Mouse (Mus musculus): ENCODE measurements around the gene Tor1a. TPM values are rescaled to one million over a fixed set of nuclear protein-coding genes. Genes with fewer than 3 reads are reported as not detected.
A peak's percentile ranks its signal among the peaks of the same experiment; 100 is the strongest.
"Not testable (repeated sequence)": the region's sequence is repeated elsewhere in the genome, so short reads cannot be mapped to it uniquely, and the experiment has no call there.

Gene Tor1a
- total RNA-seq, 2 experiments from 2014 or later: 44.5 to 44.7 TPM

GRCm38 (mm10) chr2:30959856-30960255 is 7.9 kb downstream of the Tor1a start:
- no peak for DNase-seq (ENCODE audit: extremely low spot score in 1 of 2, low spot score in 2 of 2)
- intact Hi-C loops (cut with DNase I): no loop called here

DNA sequence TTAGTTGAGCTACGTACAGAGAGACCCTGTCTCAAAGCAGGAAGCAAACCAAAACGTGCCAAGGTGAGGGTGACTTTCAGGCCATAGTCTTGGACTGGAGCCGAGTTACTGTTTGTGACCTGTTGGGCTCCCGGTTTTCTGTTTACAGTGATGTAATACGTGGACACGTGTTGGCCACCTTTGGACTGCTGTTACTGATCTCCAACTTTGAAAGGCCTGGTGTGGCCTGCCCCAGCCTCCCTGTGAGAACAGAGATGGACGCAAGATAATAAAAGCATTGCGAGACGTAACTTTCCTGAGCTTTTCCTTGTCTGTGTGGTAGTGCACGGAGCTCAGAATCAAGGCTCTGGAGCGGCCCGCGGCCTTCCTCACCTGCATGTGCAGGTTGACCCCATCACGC is 9.0 kb downstream of the Tor1a start:
- intact Hi-C loops (cut with DNase I): no loop called here
- DNase-seq (ENCODE audit: extremely low spot score in 1 of 2, low spot score in 2 of 2): no peak

GRCm38 (mm10) chr2:30957511-30957910 is 10.2 kb downstream of the Tor1a start:
- intact Hi-C loops (cut with DNase I): no loop called here
- DNase-seq (ENCODE audit: extremely low spot score in 1 of 2, low spot score in 2 of 2): no peak

DNA sequence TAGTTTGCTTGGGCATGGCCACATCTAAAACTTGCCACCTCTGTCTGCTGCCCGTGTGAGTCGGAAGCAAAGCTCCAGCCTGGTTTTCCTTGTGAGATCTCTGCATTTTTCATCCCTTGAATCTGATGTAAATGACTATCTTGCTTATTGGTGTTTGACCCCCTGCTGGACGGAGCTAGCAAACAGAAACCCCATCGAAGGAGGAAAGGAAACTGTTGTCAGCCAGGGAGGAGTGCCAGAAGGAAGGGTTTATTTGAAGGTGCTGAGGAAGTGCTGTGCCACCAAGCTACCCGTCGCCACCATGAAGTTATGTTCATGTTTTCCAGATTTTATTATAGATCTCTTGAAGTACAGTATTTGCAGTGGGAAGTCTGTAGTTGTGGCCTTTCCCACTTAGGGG is 12.9 kb downstream of the Tor1a start:
- DNase-seq (ENCODE audit: extremely low spot score in 1 of 2, low spot score in 2 of 2): no peak
- intact Hi-C loops (cut with DNase I): no loop called here

- DNase-seq (ENCODE audit: extremely low spot score in 1 of 2, low spot score in 2 of 2): peak; percentile 90 to 91
- intact Hi-C loops (cut with DNase I): no loop called here
These were observed 14.8 kb downstream of the Tor1a start, which contains the start of gene Tor1b for GRCm38 (mm10) chr2:30952824-30953490. Gene Tor1b (plus strand): TSS chr2:30952959.

GRCm38 (mm10) chr2:30952457-30952823 is 15.3 kb downstream of the Tor1a start:
- intact Hi-C loops (cut with DNase I): no loop called here
- no peak for DNase-seq (ENCODE audit: extremely low spot score in 1 of 2, low spot score in 2 of 2)

GRCm38 (mm10) chr2:30942603-30943011 is 25.1 kb downstream of the Tor1a start:
- intact Hi-C loops (cut with DNase I): no loop called here
- DNase-seq (ENCODE audit: extremely low spot score in 1 of 2, low spot score in 2 of 2): peak; percentile 55 to 62

DNA sequence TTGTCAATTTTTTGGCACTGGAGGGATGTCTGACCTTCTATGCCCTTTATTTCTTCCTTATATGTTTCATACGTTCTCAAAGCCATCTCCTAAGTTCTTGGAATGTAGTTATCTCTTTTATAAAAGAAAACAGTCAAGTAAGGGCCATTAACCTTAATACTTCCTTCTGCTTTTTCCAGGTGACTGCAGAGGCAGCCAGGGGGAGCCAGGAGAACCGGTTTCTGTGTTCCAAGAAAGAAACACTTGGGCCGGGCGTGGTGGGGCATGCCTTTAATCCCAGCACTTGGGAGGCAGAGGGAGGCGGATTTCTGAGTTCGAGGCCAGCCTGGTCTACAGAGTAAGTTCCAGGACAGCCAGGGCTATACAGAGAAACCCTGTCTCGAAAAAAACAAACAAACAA is 25.6 kb downstream of the Tor1a start:
- DNase-seq (ENCODE audit: extremely low spot score in 1 of 2, low spot score in 2 of 2); intact Hi-C loops (cut with DNase I): not testable (repeated sequence)

DNA sequence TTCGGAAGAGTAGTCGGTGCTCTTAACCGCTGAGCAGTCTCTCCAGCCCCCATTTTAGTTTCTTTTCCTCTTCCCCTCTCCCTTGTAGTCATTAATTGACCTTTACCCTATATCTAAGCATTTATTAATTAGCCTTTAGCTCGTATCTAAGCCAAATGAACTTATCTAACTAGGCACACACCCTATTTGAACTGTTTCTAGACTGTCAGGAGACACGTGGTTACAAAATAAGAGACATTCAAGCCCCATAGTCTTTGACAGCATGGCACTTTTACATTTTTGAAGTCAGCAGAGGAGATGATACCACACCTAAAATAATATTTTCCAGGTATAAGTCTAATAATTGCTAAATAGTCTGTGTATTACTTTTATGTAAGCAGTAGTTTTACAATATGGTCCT is 26.1 kb downstream of the Tor1a start:
- no peak for DNase-seq (ENCODE audit: extremely low spot score in 1 of 2, low spot score in 2 of 2)
- intact Hi-C loops (cut with DNase I): no loop called here

GRCm38 (mm10) chr2:30938574-30938991 is 29.1 kb downstream of the Tor1a start:
- intact Hi-C loops (cut with DNase I): no loop called here

DNA sequence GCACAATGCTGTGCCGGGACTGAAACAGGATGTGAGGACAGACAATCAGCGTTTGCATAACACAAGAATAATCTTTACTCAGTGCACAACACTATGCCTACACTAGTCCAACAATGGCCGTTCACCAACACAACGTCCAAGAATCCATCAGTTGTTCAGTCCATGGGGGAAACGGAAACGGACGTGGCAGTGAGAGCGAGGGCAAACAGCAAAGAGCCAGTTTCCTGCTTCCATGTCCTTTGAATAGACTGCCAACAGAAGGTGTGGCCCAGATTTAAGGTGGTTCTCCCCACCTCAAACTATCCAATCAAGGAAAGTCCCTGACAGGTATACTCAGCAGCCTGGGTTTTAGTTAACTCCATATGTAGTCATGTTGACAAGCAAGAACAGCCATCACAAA is 30.0 kb downstream of the Tor1a start:
- intact Hi-C loops (cut with DNase I): no loop called here

More at GRCm38 (mm10) chr2:30938574-30938991, 29.1 kb downstream of the Tor1a start:
- DNase-seq (ENCODE audit: extremely low spot score in 1 of 2, low spot score in 2 of 2): no peak

GRCm38 (mm10) chr2:30936808-30937207 is 30.9 kb downstream of the Tor1a start:
- no peak for DNase-seq (ENCODE audit: extremely low spot score in 1 of 2, low spot score in 2 of 2)
- intact Hi-C loops (cut with DNase I): no loop called here

More for the DNA sequence above, 30.0 kb downstream of the Tor1a start:
- DNase-seq (ENCODE audit: extremely low spot score in 1 of 2, low spot score in 2 of 2): no peak

DNA sequence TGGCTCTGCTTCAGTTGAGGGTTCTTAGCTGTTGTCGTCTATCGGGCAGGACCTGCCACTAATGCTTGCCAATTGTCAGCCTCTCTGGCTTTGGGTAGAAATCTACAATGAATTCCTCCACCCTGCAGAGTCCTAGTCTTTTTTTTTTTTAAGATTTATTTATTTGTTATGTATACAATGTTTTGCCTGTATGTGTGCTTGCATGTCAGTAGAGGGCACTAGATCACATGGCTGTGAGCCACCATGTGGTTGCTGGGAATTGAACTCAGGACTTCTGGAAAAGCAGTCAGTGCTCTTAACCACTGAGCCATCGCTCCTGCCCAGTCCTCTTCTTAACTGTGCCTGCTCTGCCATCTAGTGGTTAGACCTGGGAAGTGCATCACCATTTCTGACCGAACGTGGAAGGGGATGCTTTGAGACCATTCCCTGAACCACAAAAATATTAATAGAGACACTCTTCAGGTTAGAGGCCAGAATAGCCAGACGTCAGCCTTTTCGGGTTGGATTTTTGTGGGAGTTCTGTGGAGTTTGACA is 33.7 kb downstream of the Tor1a start:
- intact Hi-C loops (cut with DNase I): loop anchor here (5.0 kb wide), 4 partner anchors 42 to 492 kb away; no protein-coding TSS in a partner anchor
- DNase-seq (ENCODE audit: extremely low spot score in 1 of 2, low spot score in 2 of 2): peak; percentile 69 to 77

GRCm38 (mm10) chr2:30933032-30933431 is 34.7 kb downstream of the Tor1a start:
- intact Hi-C loops (cut with DNase I): loop anchor here (5.0 kb wide), 4 partner anchors 41 to 491 kb away; no protein-coding TSS in a partner anchor

GRCm38 (mm10) chr2:30931922-30932321 is 35.8 kb downstream of the Tor1a start:
- intact Hi-C loops (cut with DNase I): loop anchor here (5.0 kb wide), 4 partner anchors 40 to 490 kb away; no protein-coding TSS in a partner anchor
- no peak for DNase-seq (ENCODE audit: extremely low spot score in 1 of 2, low spot score in 2 of 2)

More at GRCm38 (mm10) chr2:30933032-30933431, 34.7 kb downstream of the Tor1a start:
- no peak for DNase-seq (ENCODE audit: extremely low spot score in 1 of 2, low spot score in 2 of 2)

GRCm38 (mm10) chr2:30930846-30931245 is 36.9 kb downstream of the Tor1a start:
- not testable (repeated sequence) for DNase-seq (ENCODE audit: extremely low spot score in 1 of 2, low spot score in 2 of 2)
- intact Hi-C loops (cut with DNase I): loop anchor here (5.0 kb wide), 4 partner anchors 39 to 489 kb away; no protein-coding TSS in a partner anchor

DNA sequence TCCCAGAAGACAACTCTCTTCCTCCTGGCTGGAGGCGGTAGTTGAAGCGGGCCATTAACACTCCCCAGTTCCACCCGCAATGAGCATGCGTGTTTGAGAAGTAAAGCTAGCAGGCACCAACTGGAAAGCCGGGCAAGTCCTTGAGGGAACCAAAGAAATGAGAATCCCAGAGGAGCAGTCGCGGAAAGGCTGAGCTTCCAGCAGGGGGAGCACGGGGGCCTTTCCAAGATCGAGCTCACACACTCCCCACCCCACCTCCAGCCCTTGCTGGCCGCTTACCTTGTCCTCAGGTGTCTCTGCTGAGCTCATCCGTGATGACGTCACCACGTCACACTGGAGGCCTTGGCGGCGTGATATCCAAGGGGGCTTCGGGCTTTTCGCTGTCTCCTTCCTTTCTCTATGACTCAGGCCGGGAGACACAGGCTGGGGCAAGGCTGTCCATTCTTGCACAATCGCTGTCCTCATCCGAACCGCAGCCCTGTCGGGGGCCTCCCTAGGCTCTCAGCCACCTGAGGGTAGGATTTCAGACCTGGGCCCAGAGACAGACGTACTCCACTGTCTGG is 38.2 kb downstream of the Tor1a start, which contains the start of gene Ptges:
Gene Ptges (minus strand): TSS at position 381 of the 563 bp plus-strand sequence.
- peak; percentile 71 to 84 for DNase-seq (ENCODE audit: extremely low spot score in 1 of 2, low spot score in 2 of 2)
- intact Hi-C loops (cut with DNase I): loop anchor here (5.0 kb wide), 4 partner anchors 37 to 487 kb away; no protein-coding TSS in a partner anchor

GRCm38 (mm10) chr2:30928893-30929482 is 38.7 kb downstream of the Tor1a start:
- DNase-seq (ENCODE audit: extremely low spot score in 1 of 2, low spot score in 2 of 2): no peak
- intact Hi-C loops (cut with DNase I): no loop called here

GRCm38 (mm10) chr2:30927844-30928628 is 39.7 kb downstream of the Tor1a start:
- DNase-seq (ENCODE audit: extremely low spot score in 1 of 2, low spot score in 2 of 2): peak; percentile 73 to 88
- intact Hi-C loops (cut with DNase I): no loop called here
